Mouse (Mus musculus) olfactory bulb, adult 2 months (tissue): Measurements from ENCODE around the gene Cd200r1.

ENCODE experiments used
- CTCF ChIP-seq: fragments of 200-500 bp; IDR thresholded peaks from 2 replicates; pipeline ENCODE4 v1.5.1; 2012; ENCODE audit warnings: low read depth, mild to moderate bottlenecking, low read length, moderate library complexity; ENCODE audit not compliant: insufficient read depth
- POLR2A ChIP-seq: fragments of 200-500 bp; IDR thresholded peaks from 2 replicates; pipeline ENCODE4 v1.6.1; 2012; ENCODE audit warnings: mild to moderate bottlenecking, low read depth, low read length, moderate library complexity; ENCODE audit not compliant: insufficient read depth

DNA sequence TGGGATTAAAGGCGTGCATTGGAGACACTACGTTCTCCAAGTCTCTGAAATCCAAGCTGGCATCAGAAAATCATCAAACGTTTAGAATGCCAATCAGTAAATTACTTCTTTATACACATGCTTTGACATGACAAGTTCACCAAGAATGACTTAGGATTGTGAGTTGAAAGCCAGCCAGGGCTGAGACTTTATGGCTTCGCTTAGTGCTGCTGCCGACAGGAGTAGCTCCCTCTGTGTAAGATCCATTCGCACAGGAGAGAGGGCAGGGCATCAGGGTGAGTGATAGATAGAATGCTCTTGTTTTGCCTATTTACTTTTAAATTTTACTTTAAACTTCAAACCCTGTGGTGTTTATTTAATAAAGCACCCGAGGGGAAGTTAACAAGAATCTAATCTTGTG lies 2.0 kb downstream of the Cd200r1 start:
- TF ChIP-seq CTCF (no peak), POLR2A (no peak)
